Mouse (Mus musculus): ENCODE measurements around the gene Olfr617. TPM values are rescaled to one million over a fixed set of nuclear protein-coding genes. Genes with fewer than 3 reads are reported as not detected.
"Not testable (repeated sequence)": the region's sequence is repeated elsewhere in the genome, so short reads cannot be mapped to it uniquely, and the experiment has no call there.

Gene Olfr617
- not detected in 2 replicates for polyA plus RNA-seq (2011; ENCODE audit: insufficient read length, low read depth, missing spikeins)

DNA sequence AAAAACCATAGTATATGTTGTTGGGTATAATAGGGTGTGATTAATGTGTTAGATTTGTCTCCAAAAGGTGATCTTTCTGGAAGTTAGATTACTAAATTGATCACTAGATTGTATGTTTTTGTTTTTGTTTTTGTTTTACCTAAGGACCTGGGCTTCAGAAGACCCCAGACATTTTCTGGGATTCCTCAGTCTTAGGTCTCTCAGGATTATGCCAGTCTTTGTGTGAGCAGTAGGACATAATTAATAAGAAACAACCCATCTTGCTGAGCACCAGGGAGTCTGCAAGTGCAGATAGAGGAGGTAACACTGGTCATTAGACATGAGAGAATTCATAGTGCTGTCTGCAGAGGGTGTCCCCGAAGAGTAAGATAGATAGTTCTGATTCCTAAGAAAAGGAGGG lies at the start of gene Olfr617:
Gene Olfr617, plus strand, starts transcription at position 301 of the 400 bp plus-strand sequence.
- no peaks in the 10 kb centered on the region for H3K4me1 ChIP-seq (ENCODE audit: control insufficient read depth, insufficient read depth, low read length)
- H3K4me3 ChIP-seq (ENCODE audit: insufficient read depth, low read length) = no peak within 1 kb of the TSS
- TF ChIP-seq CTCF (IDR thresholded peaks at IDR 0.05; ENCODE audit: borderline replicate concordance, insufficient read depth, low read length) (no peak), POLR2A (IDR thresholded peaks at IDR 0.05; ENCODE audit: low read depth, low read length) (no peak)
- no peak within 1 kb of the TSS for H3K27ac ChIP-seq (ENCODE audit: insufficient read depth, low read length)

DNA sequence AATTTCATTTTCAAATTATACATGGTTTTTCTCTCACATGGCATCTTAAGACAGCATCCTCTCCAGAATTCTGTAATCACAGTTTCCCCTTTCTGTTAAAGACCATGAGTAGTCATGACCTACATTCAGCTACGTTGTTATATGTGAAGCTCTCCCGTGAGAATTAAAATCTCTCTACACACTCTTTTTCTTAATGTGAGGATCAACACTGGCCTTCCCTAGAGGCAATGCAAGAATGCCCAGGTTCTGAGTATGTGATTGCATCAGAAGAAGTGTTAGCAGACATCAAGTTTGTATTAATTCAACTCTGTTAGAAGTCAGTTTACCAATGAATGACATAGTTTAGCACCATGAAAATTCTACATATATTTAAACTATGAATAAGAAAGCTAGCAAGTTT lies 30.2 kb upstream of the Olfr617 start, which contains the start of gene Olfr612:
Gene Olfr612, minus strand, starts transcription at position 101 of the 400 bp plus-strand sequence.
- H3K4me1 ChIP-seq (ENCODE audit: control insufficient read depth, insufficient read depth, low read length); H3K4me3 ChIP-seq (ENCODE audit: insufficient read depth, low read length); H3K27ac ChIP-seq (ENCODE audit: insufficient read depth, low read length): not testable (repeated sequence)

DNA sequence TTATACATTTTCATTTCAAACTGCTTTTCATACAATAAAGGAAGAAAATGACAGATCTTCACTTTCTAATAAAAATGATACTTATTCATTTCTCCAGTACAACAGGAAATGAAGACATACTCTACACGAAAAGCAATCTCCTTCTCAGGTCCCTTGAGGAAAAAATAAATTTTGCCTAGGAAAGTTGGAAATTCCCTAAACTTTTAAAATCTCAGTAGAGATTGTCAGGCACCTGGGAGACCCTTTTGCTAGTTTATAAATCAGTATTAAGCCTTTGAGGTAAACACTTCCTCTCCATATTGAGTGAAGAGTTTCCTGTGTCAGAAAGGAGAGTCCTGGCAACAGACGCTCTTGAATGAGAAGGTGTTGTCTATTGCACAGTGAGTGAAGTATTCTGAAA lies 25.1 kb upstream of the Olfr617 start, which contains the start of gene Olfr613:
Gene Olfr613, plus strand, starts transcription at position 301 of the 400 bp plus-strand sequence.
- Histone ChIP-seq H3K4me3 (ENCODE audit: insufficient read depth, low read length) (no peak within 1 kb of the TSS), H3K27ac (ENCODE audit: insufficient read depth, low read length) (no peak within 1 kb of the TSS), H3K4me1 (ENCODE audit: control insufficient read depth, insufficient read depth, low read length) (no peaks in the 10 kb centered on the region)
- TF ChIP-seq POLR2A (IDR thresholded peaks at IDR 0.05; ENCODE audit: low read depth, low read length) (no peak), CTCF (IDR thresholded peaks at IDR 0.05; ENCODE audit: borderline replicate concordance, insufficient read depth, low read length) (no peak)

DNA sequence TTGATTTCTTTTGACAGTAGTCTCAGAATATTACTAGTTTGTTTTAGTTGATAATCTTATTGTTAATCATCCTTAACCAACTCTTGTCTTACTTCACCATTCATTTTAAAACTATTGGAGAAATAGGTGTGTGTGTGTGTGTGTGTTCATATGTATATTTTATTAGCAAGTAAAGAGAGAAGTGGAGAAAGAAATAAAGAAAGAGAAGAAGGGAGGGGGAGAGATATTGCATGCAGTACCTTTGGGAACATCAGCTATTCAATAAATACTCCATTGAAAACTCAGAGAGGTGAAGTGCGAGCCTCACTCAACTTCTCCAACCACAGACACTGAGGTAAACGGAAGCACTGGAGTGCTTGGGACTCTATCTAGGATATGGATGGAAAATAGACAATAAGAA lies 17.1 kb upstream of the Olfr617 start, which contains the start of gene Olfr615:
Gene Olfr615, plus strand, starts transcription at position 301 of the 400 bp plus-strand sequence.
- TF ChIP-seq POLR2A (IDR thresholded peaks at IDR 0.05; ENCODE audit: low read depth, low read length) = no peak
- no peak for TF ChIP-seq CTCF (IDR thresholded peaks at IDR 0.05; ENCODE audit: borderline replicate concordance, insufficient read depth, low read length)
- Histone ChIP-seq H3K4me3 (ENCODE audit: insufficient read depth, low read length) (no peak within 1 kb of the TSS), H3K27ac (ENCODE audit: insufficient read depth, low read length) (no peak within 1 kb of the TSS), H3K4me1 (ENCODE audit: control insufficient read depth, insufficient read depth, low read length) (no peaks in the 10 kb centered on the region)

DNA sequence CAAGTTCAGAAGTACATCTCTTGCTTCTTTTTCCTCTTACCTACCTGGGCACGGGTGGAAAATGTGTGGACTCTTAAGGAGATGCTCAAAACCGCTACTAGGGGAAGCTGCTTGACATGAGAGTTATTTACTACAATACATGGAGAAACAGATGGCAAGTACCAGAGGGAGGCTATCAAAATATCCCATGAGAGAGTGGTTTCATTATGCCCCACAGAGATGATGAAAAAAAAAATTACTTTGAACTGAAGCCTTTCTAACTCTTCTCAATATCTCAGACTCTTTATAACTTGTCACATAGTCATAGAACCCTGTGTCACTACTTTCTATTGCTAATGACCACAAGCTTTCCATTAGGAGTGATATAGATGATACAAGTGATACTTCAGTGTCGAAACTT lies 3.8 kb upstream of the Olfr617 start, which contains the start of gene Olfr616:
Gene Olfr616, minus strand, starts transcription at position 101 of the 400 bp plus-strand sequence.
- Histone ChIP-seq H3K4me3 (ENCODE audit: insufficient read depth, low read length) (no peak within 1 kb of the TSS), H3K27ac (ENCODE audit: insufficient read depth, low read length) (no peak within 1 kb of the TSS), H3K4me1 (ENCODE audit: control insufficient read depth, insufficient read depth, low read length) (no peaks in the 10 kb centered on the region)
- TF ChIP-seq POLR2A (IDR thresholded peaks at IDR 0.05; ENCODE audit: low read depth, low read length) (no peak), CTCF (IDR thresholded peaks at IDR 0.05; ENCODE audit: borderline replicate concordance, insufficient read depth, low read length) (no peak)

DNA sequence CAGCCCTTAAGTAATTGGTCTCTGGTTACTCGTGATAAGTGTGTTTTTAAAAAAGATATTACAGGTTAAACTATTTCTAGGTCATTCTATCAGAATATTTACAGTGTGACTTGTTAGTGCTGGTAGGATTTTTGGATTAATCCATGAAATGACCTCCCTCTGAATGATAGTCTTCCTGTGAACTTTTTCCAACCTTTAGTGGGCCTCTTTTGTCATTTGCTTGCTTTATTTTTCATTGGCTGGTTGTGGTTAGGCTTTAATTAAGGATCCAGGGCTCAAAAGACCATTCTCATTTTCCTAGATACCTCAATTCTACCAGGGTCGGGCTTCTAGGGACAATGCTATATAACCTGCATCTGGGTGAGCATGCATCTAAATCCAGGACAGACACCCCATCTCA lies 16.9 kb downstream of the Olfr617 start, which contains the start of gene Olfr618:
Gene Olfr618, plus strand, starts transcription at position 301 of the 400 bp plus-strand sequence.
- TF ChIP-seq POLR2A (IDR thresholded peaks at IDR 0.05; ENCODE audit: low read depth, low read length) (no peak), CTCF (IDR thresholded peaks at IDR 0.05; ENCODE audit: borderline replicate concordance, insufficient read depth, low read length) (no peak)
- H3K4me3 ChIP-seq (ENCODE audit: insufficient read depth, low read length) = no peak within 1 kb of the TSS
- no peak within 1 kb of the TSS for H3K27ac ChIP-seq (ENCODE audit: insufficient read depth, low read length)
- H3K4me1 ChIP-seq (ENCODE audit: control insufficient read depth, insufficient read depth, low read length) = no peaks in the 10 kb centered on the region

DNA sequence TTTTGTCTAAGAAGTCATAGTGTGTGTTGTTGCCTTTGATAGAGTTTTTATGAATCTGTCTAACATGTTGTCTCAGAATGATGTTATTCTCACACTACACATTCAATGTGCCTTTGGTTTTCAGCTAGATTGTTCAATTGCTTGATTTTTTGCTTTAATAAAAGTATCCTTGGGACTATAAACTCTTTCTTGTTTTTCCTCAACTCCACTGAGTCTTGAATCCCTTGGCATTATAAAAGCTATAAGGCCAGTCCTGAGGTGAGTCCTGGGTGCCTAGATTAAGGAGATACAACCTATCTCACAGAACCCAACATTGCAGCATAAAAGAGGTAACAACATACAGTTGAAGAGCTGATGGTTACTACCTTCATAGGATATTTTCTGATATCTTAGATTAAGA lies 27.4 kb downstream of the Olfr617 start, which contains the start of gene Olfr619:
Gene Olfr619, plus strand, starts transcription at position 301 of the 400 bp plus-strand sequence.
- Histone ChIP-seq H3K4me1 (ENCODE audit: control insufficient read depth, insufficient read depth, low read length) (no peaks in the 10 kb centered on the region), H3K4me3 (ENCODE audit: insufficient read depth, low read length) (no peak within 1 kb of the TSS), H3K27ac (ENCODE audit: insufficient read depth, low read length) (no peak within 1 kb of the TSS)
- TF ChIP-seq CTCF (IDR thresholded peaks at IDR 0.05; ENCODE audit: borderline replicate concordance, insufficient read depth, low read length) = no peak

DNA sequence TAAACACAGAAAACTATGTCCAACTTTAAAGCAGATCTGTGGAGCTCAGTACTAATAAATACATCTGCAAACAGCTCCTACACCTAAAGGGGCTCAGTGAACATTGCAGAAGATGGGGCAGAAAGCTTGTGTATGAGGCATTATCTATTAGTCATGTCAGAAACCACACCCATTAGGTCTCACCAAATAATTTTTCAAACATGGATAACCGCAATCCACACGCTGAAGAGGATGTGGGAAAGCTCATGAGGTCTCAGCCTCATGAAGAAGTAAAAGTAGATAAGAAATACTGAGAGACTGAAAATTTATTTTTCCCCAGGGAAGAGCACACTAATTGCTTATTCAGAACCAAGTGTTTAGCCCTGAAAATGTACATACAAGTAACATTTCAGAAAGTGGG lies 34.6 kb downstream of the Olfr617 start:
- TF ChIP-seq POLR2A (IDR thresholded peaks at IDR 0.05; ENCODE audit: low read depth, low read length) = no peak
- no peak for TF ChIP-seq CTCF (IDR thresholded peaks at IDR 0.05; ENCODE audit: borderline replicate concordance, insufficient read depth, low read length)
- Histone ChIP-seq H3K27ac (ENCODE audit: insufficient read depth, low read length) (no peak overlapping the region), H3K4me1 (ENCODE audit: control insufficient read depth, insufficient read depth, low read length) (no peaks in the 10 kb centered on the region), H3K4me3 (ENCODE audit: insufficient read depth, low read length) (no peak overlapping the region)

DNA sequence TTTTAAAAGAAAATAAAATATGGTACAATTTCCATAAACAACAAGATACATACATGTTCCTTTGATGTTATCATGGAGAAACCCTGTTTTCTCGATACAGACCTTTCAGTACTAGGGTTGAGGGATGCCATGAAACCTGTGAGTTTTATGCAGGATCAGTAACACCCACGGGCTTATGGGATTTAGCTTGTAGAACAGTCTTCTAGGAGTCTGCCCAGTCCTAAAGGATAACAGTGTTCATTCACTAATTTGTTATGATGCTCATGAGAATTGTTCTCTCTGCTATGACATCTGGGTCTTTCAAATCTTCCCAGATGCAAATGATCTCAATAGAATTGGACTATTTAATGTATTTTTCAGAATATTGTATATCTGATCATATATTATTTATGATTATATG lies 39.6 kb downstream of the Olfr617 start, which contains the start of gene Olfr620:
Gene Olfr620, minus strand, starts transcription at position 101 of the 400 bp plus-strand sequence.
- no peak for TF ChIP-seq CTCF (IDR thresholded peaks at IDR 0.05; ENCODE audit: borderline replicate concordance, insufficient read depth, low read length)
- H3K4me3 ChIP-seq (ENCODE audit: insufficient read depth, low read length) = no peak within 1 kb of the TSS
- no peak within 1 kb of the TSS for H3K27ac ChIP-seq (ENCODE audit: insufficient read depth, low read length)
- H3K4me1 ChIP-seq (ENCODE audit: control insufficient read depth, insufficient read depth, low read length) = no peaks in the 10 kb centered on the region

Other genes with a start within 250 kb of the Olfr617 start
- gene Olfr598, start 249.5 kb upstream of the Olfr617 start, polyA plus RNA-seq (2011; ENCODE audit: insufficient read length, low read depth, missing spikeins) = not detected in 2 replicates
- not detected in 2 replicates for gene Olfr599, start 237.1 kb upstream of the Olfr617 start, polyA plus RNA-seq (2011; ENCODE audit: insufficient read length, low read depth, missing spikeins)
- not detected in 2 replicates for gene Olfr600, start 223.4 kb upstream of the Olfr617 start, polyA plus RNA-seq (2011; ENCODE audit: insufficient read length, low read depth, missing spikeins)
- gene Olfr601, start 210.4 kb upstream of the Olfr617 start, polyA plus RNA-seq (2011; ENCODE audit: insufficient read length, low read depth, missing spikeins) = not detected in 2 replicates
- gene Olfr603, start 186.9 kb upstream of the Olfr617 start, polyA plus RNA-seq (2011; ENCODE audit: insufficient read length, low read depth, missing spikeins) = not detected in 2 replicates
- not detected in 2 replicates for gene Usp17lc, start 158.0 kb upstream of the Olfr617 start, polyA plus RNA-seq (2011; ENCODE audit: insufficient read length, low read depth, missing spikeins)
- gene Olfr605, start 127.6 kb upstream of the Olfr617 start, polyA plus RNA-seq (2011; ENCODE audit: insufficient read length, low read depth, missing spikeins) = not detected in 2 replicates
- not detected in 2 replicates for gene Olfr606, start 124.0 kb upstream of the Olfr617 start, polyA plus RNA-seq (2011; ENCODE audit: insufficient read length, low read depth, missing spikeins)
- not detected in 2 replicates for gene Olfr607, start 108.9 kb upstream of the Olfr617 start, polyA plus RNA-seq (2011; ENCODE audit: insufficient read length, low read depth, missing spikeins)
- gene Olfr608, start 103.2 kb upstream of the Olfr617 start, polyA plus RNA-seq (2011; ENCODE audit: insufficient read length, low read depth, missing spikeins) = not detected in 2 replicates
- gene Olfr609, start 75.0 kb upstream of the Olfr617 start, polyA plus RNA-seq (2011; ENCODE audit: insufficient read length, low read depth, missing spikeins) = not detected in 2 replicates
- not detected in 2 replicates for gene Olfr610, start 60.9 kb upstream of the Olfr617 start, polyA plus RNA-seq (2011; ENCODE audit: insufficient read length, low read depth, missing spikeins)
- not detected in 2 replicates for gene Olfr611, start 52.2 kb upstream of the Olfr617 start, polyA plus RNA-seq (2011; ENCODE audit: insufficient read length, low read depth, missing spikeins)
- not detected in 2 replicates for gene Olfr612, start 30.3 kb upstream of the Olfr617 start, polyA plus RNA-seq (2011; ENCODE audit: insufficient read length, low read depth, missing spikeins)
- gene Olfr613, start 25.0 kb upstream of the Olfr617 start, polyA plus RNA-seq (2011; ENCODE audit: insufficient read length, low read depth, missing spikeins) = not detected in 2 replicates
- gene Olfr615, start 17.0 kb upstream of the Olfr617 start, polyA plus RNA-seq (2011; ENCODE audit: insufficient read length, low read depth, missing spikeins) = not detected in 2 replicates
- not detected in 2 replicates for gene Olfr616, start 3.9 kb upstream of the Olfr617 start, polyA plus RNA-seq (2011; ENCODE audit: insufficient read length, low read depth, missing spikeins)
- not detected in 2 replicates for gene Olfr618, start 17.0 kb downstream of the Olfr617 start, polyA plus RNA-seq (2011; ENCODE audit: insufficient read length, low read depth, missing spikeins)
- not detected in 2 replicates for gene Olfr619, start 27.5 kb downstream of the Olfr617 start, polyA plus RNA-seq (2011; ENCODE audit: insufficient read length, low read depth, missing spikeins)
- not detected in 2 replicates for gene Olfr620, start 39.5 kb downstream of the Olfr617 start, polyA plus RNA-seq (2011; ENCODE audit: insufficient read length, low read depth, missing spikeins)
- not detected in 2 replicates for gene Olfr622, start 69.6 kb downstream of the Olfr617 start, polyA plus RNA-seq (2011; ENCODE audit: insufficient read length, low read depth, missing spikeins)
- not detected in 2 replicates for gene Olfr623, start 90.6 kb downstream of the Olfr617 start, polyA plus RNA-seq (2011; ENCODE audit: insufficient read length, low read depth, missing spikeins)
- not detected in 2 replicates for gene Olfr624, start 98.1 kb downstream of the Olfr617 start, polyA plus RNA-seq (2011; ENCODE audit: insufficient read length, low read depth, missing spikeins)
- gene Olfr625-ps1, start 109.7 kb downstream of the Olfr617 start, polyA plus RNA-seq (2011; ENCODE audit: insufficient read length, low read depth, missing spikeins) = not detected in 2 replicates
- gene Olfr243, start 141.6 kb downstream of the Olfr617 start, polyA plus RNA-seq (2011; ENCODE audit: insufficient read length, low read depth, missing spikeins) = not detected in 2 replicates
- not detected in 2 replicates for gene Olfr628, start 157.3 kb downstream of the Olfr617 start, polyA plus RNA-seq (2011; ENCODE audit: insufficient read length, low read depth, missing spikeins)
- gene Olfr629, start 171.9 kb downstream of the Olfr617 start, polyA plus RNA-seq (2011; ENCODE audit: insufficient read length, low read depth, missing spikeins) = not detected in 2 replicates
- not detected in 2 replicates for gene Olfr630, start 184.3 kb downstream of the Olfr617 start, polyA plus RNA-seq (2011; ENCODE audit: insufficient read length, low read depth, missing spikeins)
- gene Olfr69, start 198.5 kb downstream of the Olfr617 start, polyA plus RNA-seq (2011; ENCODE audit: insufficient read length, low read depth, missing spikeins) = not detected in 2 replicates
- gene Olfr68, start 206.6 kb downstream of the Olfr617 start, polyA plus RNA-seq (2011; ENCODE audit: insufficient read length, low read depth, missing spikeins) = not detected in 2 replicates
- not detected in 2 replicates for gene Olfr67, start 218.8 kb downstream of the Olfr617 start, polyA plus RNA-seq (2011; ENCODE audit: insufficient read length, low read depth, missing spikeins)
- not detected in 2 replicates for gene Hbb-bt, start 240.9 kb downstream of the Olfr617 start, polyA plus RNA-seq (2011; ENCODE audit: insufficient read length, low read depth, missing spikeins)